Comparison of ENCODE assay signal across 20 mouse cellular contexts in the genomic region with DNA sequence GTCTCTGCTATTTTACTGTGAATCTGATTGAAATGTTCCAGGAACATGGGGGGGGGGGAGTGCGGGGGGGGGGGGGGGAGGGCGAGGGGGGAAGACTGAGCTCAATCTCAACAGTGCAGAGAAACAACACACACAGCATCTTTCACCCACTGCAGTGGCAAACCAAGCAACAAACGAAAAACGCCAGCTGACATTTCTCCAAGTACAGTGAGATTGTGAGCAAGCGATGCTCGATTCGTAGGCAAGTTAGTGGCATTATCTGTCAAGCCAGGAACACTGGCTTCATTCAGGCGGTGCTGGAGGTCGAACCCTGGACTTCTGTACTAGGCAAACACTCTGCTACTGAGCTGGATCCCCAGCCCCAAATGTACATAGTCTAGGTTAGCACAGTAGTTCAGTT. TPM values are rescaled to one million over a fixed set of nuclear protein-coding genes. Genes with fewer than 3 reads are reported as not detected.
DNase-seq lines count a peak whose midpoint lies in the region; ATAC-seq lines count a peak whose summit lies in the region.
"Had no signal": no experiment of that assay in that cellular context is flagged by ENCODE, and none has a peak within 500 bp of the region (broad histone marks: within the 10 kb centered on the region; RNA-seq: fewer than 3 reads in every experiment).

No protein-coding gene starts in this region.

- H3K9ac ChIP-seq in forebrain, embryonic 16.5 days (replicated peaks; ENCODE audit: low read depth, low read length): peak overlapping the region; percentile 19; the same call in 1 of the 2 replicates
- H3K9ac ChIP-seq in hindbrain, embryonic 16.5 days (ENCODE audit: low read depth, low read length): no peak overlapping the region
- no peak overlapping the region for H3K9ac ChIP-seq in midbrain, embryonic 16.5 days (ENCODE audit: low read depth, low read length)
- no peak overlapping the region for H3K9ac ChIP-seq in kidney, embryonic 16.5 days (replicated peaks; ENCODE audit: low read length)
- H3K9ac ChIP-seq: liver, embryonic 12.5 days; lung, embryonic 14.5 days; neural tube, embryonic 15.5 days had no signal

- peak overlapping the region; percentile 90 for H3K27ac ChIP-seq in forebrain, embryonic 10.5 days
- H3K27ac ChIP-seq in forebrain, embryonic 16.5 days (ENCODE audit: low read length): peak overlapping the region; percentile 96
- peak overlapping the region; percentile 84; the same call in 1 of the 2 replicates for H3K27ac ChIP-seq in hindbrain, embryonic 16.5 days (ENCODE audit: low read depth, low read length)
- peak overlapping the region; percentile 89 for H3K27ac ChIP-seq in midbrain, embryonic 16.5 days (ENCODE audit: low read length)
- no peak overlapping the region for H3K27ac ChIP-seq in kidney, embryonic 16.5 days (ENCODE audit: low read length)
- H3K27ac ChIP-seq: liver, embryonic 12.5 days; macrophage had no signal

- no peak for DNase-seq in forebrain, embryonic 10.5 days (ENCODE audit: extremely low spot score, low spot score)
- no peak for DNase-seq in left cerebral cortex, adult 11 months (ENCODE audit: low spot score)
- no peak for DNase-seq in lung, postnatal 10 days
- DNase-seq: adrenal gland, postnatal 14 days; cerebellum, adult 8-10 months; embryo, embryonic 11 days; gastrocnemius, postnatal 25 days; kidney, adult 8-10 months; lung, embryonic 14.5 days; thymus, postnatal 4 days had no signal

- peaks cover 52% of the 10 kb centered on the region for H3K4me1 ChIP-seq in forebrain, embryonic 10.5 days
- peaks cover 29% of the 10 kb centered on the region for H3K4me1 ChIP-seq in forebrain, embryonic 16.5 days (replicated peaks; ENCODE audit: control insufficient read depth, insufficient read depth, low read length)
- peaks cover 21% of the 10 kb centered on the region for H3K4me1 ChIP-seq in hindbrain, embryonic 16.5 days (ENCODE audit: control insufficient read depth, insufficient read depth, low read depth, low read length)
- H3K4me1 ChIP-seq in midbrain, embryonic 16.5 days (ENCODE audit: control insufficient read depth, insufficient read depth, low read length): peaks cover 25% of the 10 kb centered on the region
- H3K4me1 ChIP-seq in kidney, embryonic 16.5 days (ENCODE audit: insufficient read depth, low read length): no peaks in the 10 kb centered on the region
- H3K4me1 ChIP-seq: liver, embryonic 12.5 days had no signal

- no peak overlapping the region for H3K4me3 ChIP-seq in forebrain, embryonic 10.5 days
- no peak overlapping the region for H3K4me3 ChIP-seq in forebrain, embryonic 16.5 days (replicated peaks; ENCODE audit: low read length)
- no peak overlapping the region for H3K4me3 ChIP-seq in hindbrain, embryonic 16.5 days (ENCODE audit: low read length)
- H3K4me3 ChIP-seq in midbrain, embryonic 16.5 days (ENCODE audit: low read depth, low read length): no peak overlapping the region
- H3K4me3 ChIP-seq in kidney, embryonic 16.5 days (ENCODE audit: low read length): no peak overlapping the region
- H3K4me3 ChIP-seq: left cerebral cortex, adult 2 months; liver, embryonic 12.5 days; neural tube, embryonic 15.5 days had no signal

- WGBS in forebrain, embryonic 10.5 days: 92% methylated on average over 7 of the region's 9 CpGs
- 22% methylated on average over 7 of the region's 9 CpGs for WGBS in forebrain, embryonic 16.5 days
- 45% methylated on average over 7 of the region's 9 CpGs for WGBS in hindbrain, embryonic 16.5 days
- 47% methylated on average over 7 of the region's 9 CpGs for WGBS in midbrain, embryonic 16.5 days
- 90% methylated on average over 7 of the region's 9 CpGs for WGBS in kidney, embryonic 16.5 days

- H3K9me3 ChIP-seq in forebrain, embryonic 10.5 days: peaks cover 6% of the 10 kb centered on the region; the same call in 1 of the 2 replicates
- H3K9me3 ChIP-seq in forebrain, embryonic 16.5 days (ENCODE audit: control insufficient read depth, low read length): 0 out of 2 replicates have a peak, but pooled peaks cover 2% of the 10 kb centered on the region
- no peaks in the 10 kb centered on the region for H3K9me3 ChIP-seq in hindbrain, embryonic 16.5 days (ENCODE audit: control insufficient read depth, low read length)
- H3K9me3 ChIP-seq in midbrain, embryonic 16.5 days (replicated peaks; ENCODE audit: control insufficient read depth, low read length, poor library complexity, severe bottlenecking): no peaks in the 10 kb centered on the region
- H3K9me3 ChIP-seq in kidney, embryonic 16.5 days (ENCODE audit: low read length): no peaks in the 10 kb centered on the region
- H3K9me3 ChIP-seq: liver, embryonic 12.5 days; neural tube, embryonic 15.5 days had no signal

- no peaks in the 10 kb centered on the region for H3K27me3 ChIP-seq in forebrain, embryonic 10.5 days (ENCODE audit: poor library complexity, severe bottlenecking)
- no peaks in the 10 kb centered on the region for H3K27me3 ChIP-seq in forebrain, embryonic 16.5 days (replicated peaks; ENCODE audit: control insufficient read depth, insufficient read depth, low read length)
- H3K27me3 ChIP-seq in hindbrain, embryonic 16.5 days (replicated peaks; ENCODE audit: control insufficient read depth, insufficient read depth, low read length): no peaks in the 10 kb centered on the region
- H3K27me3 ChIP-seq in midbrain, embryonic 16.5 days (ENCODE audit: control insufficient read depth, insufficient read depth, low read depth, low read length): no peaks in the 10 kb centered on the region
- H3K27me3 ChIP-seq in kidney, embryonic 16.5 days (ENCODE audit: insufficient read depth, low read length): no peaks in the 10 kb centered on the region
- H3K27me3 ChIP-seq: liver, embryonic 12.5 days; neural tube, embryonic 15.5 days had no signal

- peaks cover 69% of the 10 kb centered on the region for H3K36me3 ChIP-seq in forebrain, embryonic 10.5 days (replicated peaks)
- H3K36me3 ChIP-seq in forebrain, embryonic 16.5 days (ENCODE audit: control insufficient read depth, insufficient read depth): peaks cover 7% of the 10 kb centered on the region; the same call in 1 of the 2 replicates
- H3K36me3 ChIP-seq in hindbrain, embryonic 16.5 days (ENCODE audit: control insufficient read depth, insufficient read depth, low read length): peaks cover 16% of the 10 kb centered on the region
- 0 out of 2 replicates have a peak, but pooled peaks cover 4% of the 10 kb centered on the region for H3K36me3 ChIP-seq in midbrain, embryonic 16.5 days (ENCODE audit: control insufficient read depth, insufficient read depth, low read length)
- H3K36me3 ChIP-seq in kidney, embryonic 16.5 days (ENCODE audit: insufficient read depth, low read length): peaks cover 15% of the 10 kb centered on the region

- no peak overlapping the region for H3K4me2 ChIP-seq in forebrain, embryonic 16.5 days (ENCODE audit: low read length)
- no peak overlapping the region for H3K4me2 ChIP-seq in hindbrain, embryonic 16.5 days (ENCODE audit: low read length)
- H3K4me2 ChIP-seq in midbrain, embryonic 16.5 days (ENCODE audit: low read length): no peak overlapping the region
- H3K4me2 ChIP-seq in kidney, embryonic 16.5 days (replicated peaks; ENCODE audit: low read depth, low read length): no peak overlapping the region
- H3K4me2 ChIP-seq: liver, embryonic 12.5 days; lung, embryonic 14.5 days; neural tube, embryonic 15.5 days had no signal

- ATAC-seq in forebrain, embryonic 16.5 days: no peak
- no peak for ATAC-seq in hindbrain, embryonic 16.5 days
- ATAC-seq in midbrain, embryonic 16.5 days: no peak
- no peak for ATAC-seq in kidney, embryonic 16.5 days (ENCODE audit: low FRiP score, low TSS enrichment)
- ATAC-seq: liver, embryonic 12.5 days had no signal

RNA-seq across cellular contexts. Expression of a gene that starts 21.3 kb away (rescaled TPM):
- 118 and 123 TPM in 2 replicates for polyA plus RNA-seq in forebrain, embryonic 10.5 days (2016; fragmentation: Nextera tagmentation; extraction: Ambion mirVana)
- 73.1 and 76.2 TPM in 2 replicates for polyA plus RNA-seq in forebrain, embryonic 16.5 days (2015; fragmentation: Nextera tagmentation; extraction: Ambion mirVana)
- polyA plus RNA-seq in hindbrain, embryonic 16.5 days (2015; fragmentation: Nextera tagmentation; extraction: Ambion mirVana): 64.9 and 70.3 TPM in 2 replicates
- polyA plus RNA-seq in midbrain, embryonic 16.5 days (2015; fragmentation: Nextera tagmentation; extraction: Ambion mirVana): 70.2 and 71.9 TPM in 2 replicates
- 96.5 and 97.2 TPM in 2 replicates for polyA plus RNA-seq in kidney, embryonic 16.5 days (2015; fragmentation: Nextera tagmentation; extraction: Ambion mirVana)

RNA-seq across cellular contexts. Expression of a gene that starts 56.9 kb away (rescaled TPM):
- polyA plus RNA-seq in forebrain, embryonic 10.5 days (2016; fragmentation: Nextera tagmentation; extraction: Ambion mirVana): 0.12 and 0.14 TPM in 2 replicates
- 13.1 and 15.6 TPM in 2 replicates for polyA plus RNA-seq in forebrain, embryonic 16.5 days (2015; fragmentation: Nextera tagmentation; extraction: Ambion mirVana)
- 4.8 and 12.2 TPM in 2 replicates for polyA plus RNA-seq in hindbrain, embryonic 16.5 days (2015; fragmentation: Nextera tagmentation; extraction: Ambion mirVana)
- 18.9 and 20.5 TPM in 2 replicates for polyA plus RNA-seq in midbrain, embryonic 16.5 days (2015; fragmentation: Nextera tagmentation; extraction: Ambion mirVana)
- not detected in 2 replicates for polyA plus RNA-seq in kidney, embryonic 16.5 days (2015; fragmentation: Nextera tagmentation; extraction: Ambion mirVana)
- polyA plus RNA-seq: heart, postnatal 0 days; limb, embryonic 11.5 days; liver, embryonic 12.5 days; lung, embryonic 14.5 days; macrophage had no signal
